Mouse (Mus musculus): ENCODE data around the gene Tunar. TPM values are rescaled to one million over a fixed set of nuclear protein-coding genes. Genes with fewer than 3 reads are reported as not detected.

The Tunar gene
- polyA plus RNA-seq (2012; rRNA removed) = not detected in 2 replicates

- H3K4me3 ChIP-seq (replicated peaks; ENCODE audit: extremely low read depth, low read depth, low read length) = no peak within 1 kb of the TSS
- TF ChIP-seq CTCF (IDR thresholded peaks at IDR 0.05; ENCODE audit: insufficient read depth, low read length) = no peak
- TF ChIP-seq POLR2A (IDR thresholded peaks at IDR 0.05; ENCODE audit: borderline replicate concordance, extremely low read depth, low read depth, low read length) = no peak
- 92% methylated on average over 2 of the region's 2 CpGs for WGBS
- H3K4me1 ChIP-seq (ENCODE audit: control insufficient read depth, insufficient read depth, low read length) = no peaks in the 10 kb centered on the region
- no peak for DNase-seq
Observed at GRCm38 (mm10) chr12:105333570-105333969, at the start of gene Tunar. Gene Tunar (plus strand): TSS chr12:105333870.

GRCm38 (mm10) chr12:105312571-105313035 is 21.1 kb upstream of the Tunar start:
- WGBS = 57% methylated on average over 5 of the region's 5 CpGs
- DNase-seq = no peak
- TF ChIP-seq CTCF (IDR thresholded peaks at IDR 0.05; ENCODE audit: insufficient read depth, low read length) = no peak
- TF ChIP-seq POLR2A (IDR thresholded peaks at IDR 0.05; ENCODE audit: borderline replicate concordance, extremely low read depth, low read depth, low read length) = no peak
- no peak overlapping the region for H3K4me3 ChIP-seq (replicated peaks; ENCODE audit: extremely low read depth, low read depth, low read length)
- no peaks in the 10 kb centered on the region for H3K4me1 ChIP-seq (ENCODE audit: control insufficient read depth, insufficient read depth, low read length)

GRCm38 (mm10) chr12:105314328-105314727 is 19.3 kb upstream of the Tunar start:
- Histone ChIP-seq H3K4me1 (ENCODE audit: control insufficient read depth, insufficient read depth, low read length) (no peaks in the 10 kb centered on the region), H3K4me3 (replicated peaks; ENCODE audit: extremely low read depth, low read depth, low read length) (no peak overlapping the region)
- TF ChIP-seq CTCF (IDR thresholded peaks at IDR 0.05; ENCODE audit: insufficient read depth, low read length) (no peak), POLR2A (IDR thresholded peaks at IDR 0.05; ENCODE audit: borderline replicate concordance, extremely low read depth, low read depth, low read length) (no peak)
- DNase-seq = no peak
- 97% methylated on average over 1 of the region's 1 CpGs for WGBS

GRCm38 (mm10) chr12:105322160-105322559 is 11.5 kb upstream of the Tunar start:
- WGBS = 22% methylated on average over 6 of the region's 6 CpGs
- H3K4me1 ChIP-seq (ENCODE audit: control insufficient read depth, insufficient read depth, low read length) = no peaks in the 10 kb centered on the region
- DNase-seq = no peak

GRCm38 (mm10) chr12:105327051-105327450 is 6.6 kb upstream of the Tunar start:
- no peak for TF ChIP-seq POLR2A (IDR thresholded peaks at IDR 0.05; ENCODE audit: borderline replicate concordance, extremely low read depth, low read depth, low read length)
- WGBS = 61% methylated on average over 5 of the region's 5 CpGs

More at GRCm38 (mm10) chr12:105322160-105322559, 11.5 kb upstream of the Tunar start:
- TF ChIP-seq POLR2A (IDR thresholded peaks at IDR 0.05; ENCODE audit: borderline replicate concordance, extremely low read depth, low read depth, low read length) (no peak), CTCF (IDR thresholded peaks at IDR 0.05; ENCODE audit: insufficient read depth, low read length) (no peak)
- no peak overlapping the region for H3K4me3 ChIP-seq (replicated peaks; ENCODE audit: extremely low read depth, low read depth, low read length)

GRCm38 (mm10) chr12:105328396-105328795 is 5.3 kb upstream of the Tunar start:
- Histone ChIP-seq H3K4me1 (ENCODE audit: control insufficient read depth, insufficient read depth, low read length) (no peaks in the 10 kb centered on the region), H3K4me3 (replicated peaks; ENCODE audit: extremely low read depth, low read depth, low read length) (no peak overlapping the region)
- DNase-seq = no peak
- TF ChIP-seq CTCF (IDR thresholded peaks at IDR 0.05; ENCODE audit: insufficient read depth, low read length) (no peak), POLR2A (IDR thresholded peaks at IDR 0.05; ENCODE audit: borderline replicate concordance, extremely low read depth, low read depth, low read length) (no peak)
- whole genome bisulfite sequencing = 53% methylated on average over 11 of the region's 11 CpGs

More at GRCm38 (mm10) chr12:105327051-105327450, 6.6 kb upstream of the Tunar start:
- Histone ChIP-seq H3K4me3 (replicated peaks; ENCODE audit: extremely low read depth, low read depth, low read length) (no peak overlapping the region), H3K4me1 (ENCODE audit: control insufficient read depth, insufficient read depth, low read length) (no peaks in the 10 kb centered on the region)
- DNase-seq = no peak

- no peak for DNase-seq
- 25% methylated on average over 8 of the region's 8 CpGs for WGBS
- Histone ChIP-seq H3K4me3 (replicated peaks; ENCODE audit: extremely low read depth, low read depth, low read length) (no peak overlapping the region), H3K4me1 (ENCODE audit: control insufficient read depth, insufficient read depth, low read length) (no peaks in the 10 kb centered on the region)
- no peak for TF ChIP-seq POLR2A (IDR thresholded peaks at IDR 0.05; ENCODE audit: borderline replicate concordance, extremely low read depth, low read depth, low read length)
- TF ChIP-seq CTCF (IDR thresholded peaks at IDR 0.05; ENCODE audit: insufficient read depth, low read length) = no peak
Observed at GRCm38 (mm10) chr12:105336094-105336420, 2.4 kb downstream of the Tunar start.

GRCm38 (mm10) chr12:105336421-105337289 is 3.0 kb downstream of the Tunar start:
- WGBS = 1% methylated on average over 72 of the region's 77 CpGs
- DNase-seq = no peak
- no peak for TF ChIP-seq CTCF (IDR thresholded peaks at IDR 0.05; ENCODE audit: insufficient read depth, low read length)
- TF ChIP-seq POLR2A (IDR thresholded peaks at IDR 0.05; ENCODE audit: borderline replicate concordance, extremely low read depth, low read depth, low read length) = no peak
- no peaks in the 10 kb centered on the region for H3K4me1 ChIP-seq (ENCODE audit: control insufficient read depth, insufficient read depth, low read length)
- no peak overlapping the region for H3K4me3 ChIP-seq (replicated peaks; ENCODE audit: extremely low read depth, low read depth, low read length)

GRCm38 (mm10) chr12:105337290-105338005 is 3.8 kb downstream of the Tunar start:
- 4% methylated on average over 31 of the region's 31 CpGs for WGBS
- TF ChIP-seq POLR2A (IDR thresholded peaks at IDR 0.05; ENCODE audit: borderline replicate concordance, extremely low read depth, low read depth, low read length) = no peak
- TF ChIP-seq CTCF (IDR thresholded peaks at IDR 0.05; ENCODE audit: insufficient read depth, low read length) = no peak
- H3K4me3 ChIP-seq (replicated peaks; ENCODE audit: extremely low read depth, low read depth, low read length) = no peak overlapping the region
- H3K4me1 ChIP-seq (ENCODE audit: control insufficient read depth, insufficient read depth, low read length) = no peaks in the 10 kb centered on the region
- no peak for DNase-seq

All from lung, adult 2 months (tissue).